Mouse (Mus musculus): Measurements from ENCODE around the gene Sem1. TPM values are rescaled to one million over a fixed set of nuclear protein-coding genes. Genes with fewer than 3 reads are reported as not detected.
A peak's percentile ranks its signal among the peaks of the same experiment; 100 is the strongest.
"Not testable (repeated sequence)": the region's sequence is repeated elsewhere in the genome, so short reads cannot be mapped to it uniquely, and the experiment has no call there.

Gene Sem1
- polyA plus RNA-seq, 1 experiment from 2014 or later: 164 TPM

DNA sequence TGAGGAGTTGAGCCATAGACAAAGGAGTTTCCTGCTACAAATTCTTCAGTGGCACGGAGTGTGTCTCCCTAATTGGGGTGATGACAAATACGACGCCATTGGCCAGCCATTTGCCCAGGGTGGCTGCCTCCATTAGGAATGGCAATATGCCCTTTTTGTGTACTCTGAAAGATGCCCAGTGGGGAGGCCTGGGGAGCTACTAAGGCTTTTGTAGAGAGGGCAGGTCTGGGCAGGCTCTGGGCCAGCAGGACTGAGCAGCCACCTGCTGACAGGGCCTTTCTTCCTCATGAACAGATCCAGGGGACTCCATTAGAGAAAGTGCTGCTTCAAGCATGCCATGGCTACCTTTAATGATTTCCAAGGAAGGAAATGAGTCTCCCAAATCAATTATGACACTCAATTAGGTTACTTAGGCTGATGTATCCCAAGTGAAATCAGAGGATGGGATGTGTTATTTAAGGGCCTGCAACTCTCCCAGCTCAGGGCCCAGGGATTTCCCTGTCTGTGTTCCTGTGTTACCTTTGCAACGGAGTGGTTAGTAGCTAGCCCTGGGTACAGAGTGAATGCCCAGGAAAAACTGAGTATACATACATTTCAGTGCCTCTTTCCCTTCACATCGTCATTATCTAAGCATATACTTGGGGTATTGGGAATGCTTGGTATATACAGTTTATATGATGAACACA lies 41.5 kb downstream of the Sem1 start:
- H3K36me3 ChIP-seq (replicated peaks; ENCODE audit: control insufficient read depth, insufficient read depth): no peaks in the 10 kb centered on the region
- H3K4me2 ChIP-seq (replicated peaks): no peak overlapping the region
- H3K9ac ChIP-seq: no peak overlapping the region
- H3K4me3 ChIP-seq (replicated peaks; ENCODE audit: low read length): no peak overlapping the region
- 32% methylated on average over 5 of the region's 5 CpGs for WGBS
- no peaks in the 10 kb centered on the region for H3K9me3 ChIP-seq (ENCODE audit: control insufficient read depth, low read length)
- peak; percentile 53; the same call in 1 of the 2 replicates for ATAC-seq (ENCODE audit: low FRiP score)
- H3K27ac ChIP-seq: no peak overlapping the region
- DNase-seq (ENCODE audit: low spot score): no peak
- no peaks in the 10 kb centered on the region for H3K4me1 ChIP-seq (replicated peaks; ENCODE audit: control insufficient read depth, insufficient read depth, low read length)
- peaks cover 41% of the 10 kb centered on the region for H3K27me3 ChIP-seq (ENCODE audit: control insufficient read depth, insufficient read depth, low read length)

GRCm38 (mm10) chr6:6536359-6536758 lies 42.1 kb downstream of the Sem1 start:
- not testable (repeated sequence) for DNase-seq (ENCODE audit: low spot score); H3K9me3 ChIP-seq (ENCODE audit: control insufficient read depth, low read length); H3K4me1 ChIP-seq (replicated peaks; ENCODE audit: control insufficient read depth, insufficient read depth, low read length); H3K9ac ChIP-seq; ATAC-seq (ENCODE audit: low FRiP score); H3K36me3 ChIP-seq (replicated peaks; ENCODE audit: control insufficient read depth, insufficient read depth); H3K4me2 ChIP-seq (replicated peaks); H3K27ac ChIP-seq; H3K4me3 ChIP-seq (replicated peaks; ENCODE audit: low read length)
- peaks cover 37% of the 10 kb centered on the region for H3K27me3 ChIP-seq (ENCODE audit: control insufficient read depth, insufficient read depth, low read length)
- 48% methylated on average over 4 of the region's 5 CpGs for WGBS

Data from hindbrain, embryonic 14.5 days (tissue).